Mouse (Mus musculus) spleen, postnatal 14 days (tissue): ENCODE measurements around the gene Gm35315.
A peak's percentile ranks its signal among the peaks of the same experiment; 100 is the strongest.
"Not testable (repeated sequence)": the region's sequence is repeated elsewhere in the genome, so short reads cannot be mapped to it uniquely, and the experiment has no call there.

ENCODE experiments used
- DNase-seq, 2 experiments: peaks; one replicate each; pipeline ENCODE4 v3.0.0; 2021 to 2022; ENCODE audit warnings: low spot score in 2 of 2

The Gm35315 gene

GRCm38 (mm10) chr5:110101716-110102347 is 7.6 kb upstream of the Gm35315 start:
- no peak for DNase-seq

- no peak for DNase-seq
Measured at GRCm38 (mm10) chr5:110100921-110101631, 6.9 kb upstream of the Gm35315 start.

GRCm38 (mm10) chr5:110099656-110100580 is 5.7 kb upstream of the Gm35315 start, which contains the start of gene Plcxd1:
TSS of gene Plcxd1 (plus strand) at chr5:110099969.
- DNase-seq = no peak

GRCm38 (mm10) chr5:110098991-110099477 is 4.8 kb upstream of the Gm35315 start:
- DNase-seq = no peak

GRCm38 (mm10) chr5:110094847-110095213 is 610 bp upstream of the Gm35315 start:
- DNase-seq = no peak

- DNase-seq = no peak
Measured at GRCm38 (mm10) chr5:110091546-110091945, 2.7 kb downstream of the Gm35315 start.

- no peak for DNase-seq
Measured at GRCm38 (mm10) chr5:110086161-110086866, 7.9 kb downstream of the Gm35315 start.

- no peak for DNase-seq
Measured at GRCm38 (mm10) chr5:110082961-110083360, 11.3 kb downstream of the Gm35315 start.

- DNase-seq = not testable (repeated sequence)
Measured at GRCm38 (mm10) chr5:110072413-110072812, 21.8 kb downstream of the Gm35315 start, which contains the start of gene Gm17655. TSS of gene Gm17655 (minus strand) at chr5:110072513.

GRCm38 (mm10) chr5:110057637-110058408 is 36.4 kb downstream of the Gm35315 start:
- DNase-seq = peak; percentile 64 to 69
